Mouse (Mus musculus): ENCODE results near the gene 1700020L24Rik. TPM values are rescaled to one million over a fixed set of nuclear protein-coding genes. Genes with fewer than 3 reads are reported as not detected.

1700020L24Rik gene
- polyA plus RNA-seq, 1 experiment from 2014 or later, result not detected

GRCm38 (mm10) chr11:83417708-83418107, 19.8 kb upstream of the 1700020L24Rik start:
- Histone ChIP-seq H3K4me1 (peaks cover 20% of the 10 kb centered on the region), H3K27ac (no peak overlapping the region), H3K4me2 (no peak overlapping the region), H3K36me3 (ENCODE audit: poor library complexity, severe bottlenecking) (no peaks in the 10 kb centered on the region), H3K9ac (no peak overlapping the region), H3K9me3 (replicated peaks) (no peaks in the 10 kb centered on the region), H3K4me3 (no peak overlapping the region), H3K27me3 (peaks cover 45% of the 10 kb centered on the region)
- WGBS, result 77% methylated on average over 7 of the region's 7 CpGs
- no peak for ATAC-seq

- Histone ChIP-seq H3K9ac (peak overlapping the region; percentile 12; the same call in 1 of the 2 replicates), H3K9me3 (replicated peaks) (no peaks in the 10 kb centered on the region), H3K4me1 (peaks cover 20% of the 10 kb centered on the region), H3K27me3 (peaks cover 49% of the 10 kb centered on the region), H3K4me2 (peak overlapping the region; percentile 51), H3K4me3 (peak overlapping the region; percentile 20), H3K36me3 (ENCODE audit: poor library complexity, severe bottlenecking) (no peaks in the 10 kb centered on the region), H3K27ac (no peak overlapping the region)
- whole genome bisulfite sequencing, result 6% methylated on average over 38 of the region's 38 CpGs
- ATAC-seq, result peak; percentile 81
Observed at GRCm38 (mm10) chr11:83418566-83418965, 18.9 kb upstream of the 1700020L24Rik start.

- 48% methylated on average over 4 of the region's 4 CpGs for WGBS
- ATAC-seq, result no peak
- Histone ChIP-seq H3K4me1 (peaks cover 20% of the 10 kb centered on the region), H3K4me2 (no peak overlapping the region), H3K9ac (no peak overlapping the region), H3K27ac (no peak overlapping the region), H3K36me3 (ENCODE audit: poor library complexity, severe bottlenecking) (no peaks in the 10 kb centered on the region), H3K9me3 (replicated peaks) (no peaks in the 10 kb centered on the region), H3K4me3 (no peak overlapping the region), H3K27me3 (peaks cover 55% of the 10 kb centered on the region)
Observed at GRCm38 (mm10) chr11:83420338-83420737, 17.1 kb upstream of the 1700020L24Rik start.

- H3K27ac ChIP-seq, result no peak overlapping the region
- H3K4me2 ChIP-seq, result no peak overlapping the region
- ATAC-seq, result no peak
- no peak overlapping the region for H3K9ac ChIP-seq
- under 1% methylated on average over 9 of the region's 9 CpGs for WGBS
- peaks cover 64% of the 10 kb centered on the region for H3K27me3 ChIP-seq
- peaks cover 20% of the 10 kb centered on the region for H3K4me1 ChIP-seq
- no peak overlapping the region for H3K4me3 ChIP-seq
- no peaks in the 10 kb centered on the region for H3K9me3 ChIP-seq (replicated peaks)
- H3K36me3 ChIP-seq (ENCODE audit: poor library complexity, severe bottlenecking), result no peaks in the 10 kb centered on the region
Observed at GRCm38 (mm10) chr11:83421305-83421704, 16.2 kb upstream of the 1700020L24Rik start.

- peak; percentile 69 for ATAC-seq
- Histone ChIP-seq H3K9ac (0 out of 2 replicates have a peak overlapping the region, but pooled peaks have one; percentile 16), H3K4me1 (no peaks in the 10 kb centered on the region), H3K9me3 (replicated peaks) (no peaks in the 10 kb centered on the region), H3K27ac (no peak overlapping the region), H3K4me2 (no peak overlapping the region), H3K27me3 (peaks cover 74% of the 10 kb centered on the region), H3K4me3 (no peak overlapping the region), H3K36me3 (ENCODE audit: poor library complexity, severe bottlenecking) (no peaks in the 10 kb centered on the region)
- 6% methylated on average over 8 of the region's 8 CpGs for WGBS
Observed at GRCm38 (mm10) chr11:83424681-83425080, 12.8 kb upstream of the 1700020L24Rik start.

GRCm38 (mm10) chr11:83426964-83427363, 10.5 kb upstream of the 1700020L24Rik start:
- 49% methylated on average over 17 of the region's 17 CpGs for WGBS
- peaks cover 54% of the 10 kb centered on the region for H3K27me3 ChIP-seq

GRCm38 (mm10) chr11:83429355-83429754, 8.1 kb upstream of the 1700020L24Rik start, which contains the start of gene Gas2l2:
Gene Gas2l2, minus strand, starts transcription at chr11:83429455.
- H3K27ac ChIP-seq, result no peak within 1 kb of the TSS
- H3K9ac ChIP-seq, result no peak within 1 kb of the TSS
- H3K4me3 ChIP-seq, result no peak within 1 kb of the TSS
- H3K9me3 ChIP-seq (replicated peaks), result no peaks in the 10 kb centered on the region
- 66% methylated on average over 5 of the region's 5 CpGs for WGBS
- H3K27me3 ChIP-seq, result peaks cover 44% of the 10 kb centered on the region
- no peaks in the 10 kb centered on the region for H3K4me1 ChIP-seq
- no peak for ATAC-seq
- no peak within 1 kb of the TSS for H3K4me2 ChIP-seq
- H3K36me3 ChIP-seq (ENCODE audit: poor library complexity, severe bottlenecking), result no peaks in the 10 kb centered on the region

More at GRCm38 (mm10) chr11:83426964-83427363, 10.5 kb upstream of the 1700020L24Rik start:
- no peak overlapping the region for H3K9ac ChIP-seq
- no peaks in the 10 kb centered on the region for H3K9me3 ChIP-seq (replicated peaks)
- ATAC-seq, result no peak
- H3K4me1 ChIP-seq, result no peaks in the 10 kb centered on the region
- H3K4me3 ChIP-seq, result no peak overlapping the region
- no peaks in the 10 kb centered on the region for H3K36me3 ChIP-seq (ENCODE audit: poor library complexity, severe bottlenecking)
- no peak overlapping the region for H3K27ac ChIP-seq
- no peak overlapping the region for H3K4me2 ChIP-seq

GRCm38 (mm10) chr11:83432533-83432932, 4.9 kb upstream of the 1700020L24Rik start:
- Histone ChIP-seq H3K9me3 (replicated peaks) (no peaks in the 10 kb centered on the region), H3K4me3 (no peak overlapping the region), H3K4me2 (no peak overlapping the region), H3K4me1 (no peaks in the 10 kb centered on the region), H3K36me3 (ENCODE audit: poor library complexity, severe bottlenecking) (no peaks in the 10 kb centered on the region), H3K9ac (no peak overlapping the region), H3K27ac (no peak overlapping the region), H3K27me3 (peaks cover 22% of the 10 kb centered on the region)
- WGBS, result 69% methylated on average over 2 of the region's 2 CpGs
- ATAC-seq, result no peak

- Histone ChIP-seq H3K9me3 (replicated peaks) (no peaks in the 10 kb centered on the region), H3K27me3 (peaks cover 36% of the 10 kb centered on the region), H3K9ac (no peak overlapping the region), H3K36me3 (ENCODE audit: poor library complexity, severe bottlenecking) (no peaks in the 10 kb centered on the region), H3K4me1 (peaks cover 7% of the 10 kb centered on the region; the same call in 1 of the 2 replicates), H3K27ac (no peak overlapping the region), H3K4me2 (peak overlapping the region; percentile 84), H3K4me3 (peak overlapping the region; percentile 60)
- no peak for ATAC-seq
- 35% methylated on average over 11 of the region's 11 CpGs for WGBS
Observed at GRCm38 (mm10) chr11:83439426-83440060, 2.1 kb downstream of the 1700020L24Rik start.

- H3K4me2 ChIP-seq, result peak overlapping the region; percentile 84
- under 1% methylated on average over 60 of the region's 75 CpGs for WGBS
Observed at GRCm38 (mm10) chr11:83440081-83441064, 2.9 kb downstream of the 1700020L24Rik start.

GRCm38 (mm10) chr11:83441235-83441634, 3.8 kb downstream of the 1700020L24Rik start:
- WGBS, result 24% methylated on average over 6 of the region's 7 CpGs
- H3K4me3 ChIP-seq, result peak overlapping the region; percentile 60; the same call in 1 of the 2 replicates
- no peaks in the 10 kb centered on the region for H3K9me3 ChIP-seq (replicated peaks)
- no peak overlapping the region for H3K27ac ChIP-seq
- no peak overlapping the region for H3K9ac ChIP-seq
- no peak for ATAC-seq
- peaks cover 7% of the 10 kb centered on the region; the same call in 1 of the 2 replicates for H3K4me1 ChIP-seq
- peaks cover 50% of the 10 kb centered on the region for H3K27me3 ChIP-seq
- peak overlapping the region; percentile 84 for H3K4me2 ChIP-seq
- H3K36me3 ChIP-seq (ENCODE audit: poor library complexity, severe bottlenecking), result no peaks in the 10 kb centered on the region

More at GRCm38 (mm10) chr11:83440081-83441064, 2.9 kb downstream of the 1700020L24Rik start:
- H3K27ac ChIP-seq, result no peak overlapping the region
- no peaks in the 10 kb centered on the region for H3K36me3 ChIP-seq (ENCODE audit: poor library complexity, severe bottlenecking)
- peaks cover 45% of the 10 kb centered on the region for H3K27me3 ChIP-seq
- no peaks in the 10 kb centered on the region for H3K9me3 ChIP-seq (replicated peaks)
- H3K4me3 ChIP-seq, result peak overlapping the region; percentile 60
- peak; percentile 94 for ATAC-seq
- H3K4me1 ChIP-seq, result peaks cover 7% of the 10 kb centered on the region; the same call in 1 of the 2 replicates
- H3K9ac ChIP-seq, result peak overlapping the region; percentile 73
